Mouse (Mus musculus) hindbrain, embryonic 12.5 days (tissue): ENCODE measurements around the gene Cactin. TPM values are rescaled to one million over a fixed set of nuclear protein-coding genes. Genes with fewer than 3 reads are reported as not detected.

ENCODE experiments used
- ATAC-seq: fragments of 200-750 bp; cut with Nextera tagmentation; 2 replicates; pipeline ENCODE4 v1.8.0; 2017; ENCODE audit warnings: moderate TSS enrichment; ENCODE audit not compliant: low FRiP score
- H3K27ac ChIP-seq: fragments of 300-500 bp; sonication (generic); 2 replicates; pipeline ENCODE4 v1.5.1; 2016; ENCODE audit warnings: mild to moderate bottlenecking
- H3K27me3 ChIP-seq: fragments of 300-500 bp; sonication (generic); 2 replicates; pipeline ENCODE4 v1.6.1; 2016; ENCODE audit warnings: mild to moderate bottlenecking
- H3K36me3 ChIP-seq: fragments of 300-500 bp; sonication (generic); 2 replicates; pipeline ENCODE4 v1.6.1; 2016; ENCODE audit warnings: mild to moderate bottlenecking
- H3K4me1 ChIP-seq: fragments of 300-500 bp; sonication (generic); 2 replicates; pipeline ENCODE4 v1.6.1; 2016
- H3K4me2 ChIP-seq: fragments of 300-500 bp; sonication (generic); replicated peaks from 2 replicates; pipeline ENCODE4 v1.6.1; 2016; ENCODE audit warnings: mild to moderate bottlenecking
- H3K4me3 ChIP-seq: fragments of 300-500 bp; sonication (generic); 2 replicates; pipeline ENCODE4 v1.5.1; 2016; ENCODE audit warnings: mild to moderate bottlenecking
- H3K9ac ChIP-seq: fragments of 300-500 bp; sonication (generic); 2 replicates; pipeline ENCODE4 v1.6.1; 2016; ENCODE audit warnings: mild to moderate bottlenecking, moderate library complexity
- H3K9me3 ChIP-seq: fragments of 300-500 bp; sonication (generic); replicated peaks from 2 replicates; pipeline ENCODE4 v1.6.1; 2016; ENCODE audit warnings: mild to moderate bottlenecking
- WGBS: fragments of 180-500 bp; shearing (Covaris S2); methylation state at CpG from one replicate; pipeline ENCODE4 v1.1.7; 2016; 5-methylcytosine and 5-hydroxymethylcytosine counted together
- polyA plus RNA-seq: library from polyadenylated mRNA; unstranded; fragments of >200 nt; fragmentation: Nextera tagmentation; extraction: Ambion mirVana; gene quantifications from 2 replicates; pipeline ENCODE4 v1.2.1, GENCODE M21; 2016

Cactin gene
- polyA plus RNA-seq, 1 experiment from 2014 or later, result 53.3 TPM

- Histone ChIP-seq H3K27me3 (no peaks in the 10 kb centered on the region), H3K4me2 (no peak overlapping the region), H3K4me3 (no peak overlapping the region), H3K9ac (no peak overlapping the region), H3K4me1 (peaks cover 29% of the 10 kb centered on the region), H3K36me3 (peaks cover 65% of the 10 kb centered on the region), H3K9me3 (no peaks in the 10 kb centered on the region), H3K27ac (no peak overlapping the region)
- no peak for ATAC-seq
- 95% methylated on average over 23 of the region's 23 CpGs for WGBS
Observed at GRCm38 (mm10) chr10:81323141-81323775, 2.4 kb downstream of the Cactin start.

- ATAC-seq, result no peak
- Histone ChIP-seq H3K4me1 (peaks cover 25% of the 10 kb centered on the region), H3K27ac (no peak overlapping the region), H3K9ac (no peak overlapping the region), H3K4me2 (no peak overlapping the region), H3K9me3 (no peaks in the 10 kb centered on the region), H3K27me3 (no peaks in the 10 kb centered on the region), H3K4me3 (no peak overlapping the region), H3K36me3 (peaks cover 61% of the 10 kb centered on the region)
- WGBS, result 93% methylated on average over 18 of the region's 18 CpGs
Observed at GRCm38 (mm10) chr10:81323791-81324530, 3.1 kb downstream of the Cactin start.

GRCm38 (mm10) chr10:81325176-81325575 is 4.3 kb downstream of the Cactin start:
- no peaks in the 10 kb centered on the region; the same call in 1 of the 2 replicates for H3K27me3 ChIP-seq
- H3K9ac ChIP-seq, result 0 out of 2 replicates have a peak overlapping the region, but pooled peaks have one; percentile 3
- H3K4me3 ChIP-seq, result no peak overlapping the region
- H3K9me3 ChIP-seq, result no peaks in the 10 kb centered on the region
- no peak overlapping the region for H3K4me2 ChIP-seq
- H3K4me1 ChIP-seq, result peaks cover 17% of the 10 kb centered on the region
- H3K36me3 ChIP-seq, result peaks cover 60% of the 10 kb centered on the region
- no peak overlapping the region for H3K27ac ChIP-seq
- no peak for ATAC-seq
- WGBS, result 96% methylated on average over 20 of the region's 21 CpGs

- no peak overlapping the region for H3K4me2 ChIP-seq
- H3K27ac ChIP-seq, result no peak overlapping the region
- H3K9me3 ChIP-seq, result no peaks in the 10 kb centered on the region
- no peaks in the 10 kb centered on the region; the same call in 1 of the 2 replicates for H3K27me3 ChIP-seq
- 95% methylated on average over 18 of the region's 18 CpGs for WGBS
- peaks cover 60% of the 10 kb centered on the region for H3K36me3 ChIP-seq
- no peak overlapping the region for H3K4me3 ChIP-seq
- ATAC-seq, result no peak
- peaks cover 17% of the 10 kb centered on the region for H3K4me1 ChIP-seq
- no peak overlapping the region for H3K9ac ChIP-seq
Observed at GRCm38 (mm10) chr10:81325781-81326180, 4.9 kb downstream of the Cactin start.

- Histone ChIP-seq H3K36me3 (peaks cover 60% of the 10 kb centered on the region), H3K9ac (no peak overlapping the region), H3K9me3 (no peaks in the 10 kb centered on the region), H3K27me3 (peaks cover 6% of the 10 kb centered on the region), H3K4me1 (peaks cover 13% of the 10 kb centered on the region), H3K27ac (no peak overlapping the region), H3K4me3 (no peak overlapping the region), H3K4me2 (no peak overlapping the region)
- 83% methylated on average over 6 of the region's 6 CpGs for WGBS
- no peak for ATAC-seq
Observed at GRCm38 (mm10) chr10:81326858-81327257, 6.0 kb downstream of the Cactin start.

- ATAC-seq, result no peak
- WGBS, result 54% methylated on average over 1 of the region's 2 CpGs
- Histone ChIP-seq H3K4me3 (no peak overlapping the region), H3K4me2 (no peak overlapping the region), H3K27me3 (peaks cover 17% of the 10 kb centered on the region), H3K9me3 (no peaks in the 10 kb centered on the region), H3K36me3 (peaks cover 52% of the 10 kb centered on the region), H3K27ac (no peak overlapping the region), H3K4me1 (peaks cover 4% of the 10 kb centered on the region), H3K9ac (no peak overlapping the region)
Observed at GRCm38 (mm10) chr10:81327959-81328358, 7.1 kb downstream of the Cactin start.

GRCm38 (mm10) chr10:81328386-81328785 is 7.5 kb downstream of the Cactin start, which contains the start of gene Tbxa2r:
Gene Tbxa2r (plus strand): TSS chr10:81328731.
- Histone ChIP-seq H3K4me2 (no peak within 1 kb of the TSS), H3K36me3 (peaks cover 48% of the 10 kb centered on the region), H3K9ac (peak within 1 kb of the TSS; percentile 15; the same call in 1 of the 2 replicates), H3K4me1 (peaks cover 4% of the 10 kb centered on the region), H3K27ac (0 out of 2 replicates have a peak within 1 kb of the TSS, but pooled peaks have one; percentile 12), H3K27me3 (peaks cover 21% of the 10 kb centered on the region), H3K9me3 (no peaks in the 10 kb centered on the region), H3K4me3 (no peak within 1 kb of the TSS)
- no peak for ATAC-seq
- WGBS, result 11% methylated on average over 10 of the region's 10 CpGs

- no peak for ATAC-seq
- Histone ChIP-seq H3K4me1 (peaks cover 6% of the 10 kb centered on the region), H3K27me3 (peaks cover 23% of the 10 kb centered on the region), H3K4me2 (no peak overlapping the region), H3K9me3 (no peaks in the 10 kb centered on the region), H3K4me3 (no peak overlapping the region), H3K27ac (0 out of 2 replicates have a peak overlapping the region, but pooled peaks have one; percentile 5), H3K36me3 (peaks cover 38% of the 10 kb centered on the region), H3K9ac (0 out of 2 replicates have a peak overlapping the region, but pooled peaks have one; percentile 15)
- 73% methylated on average over 10 of the region's 10 CpGs for WGBS
Observed at GRCm38 (mm10) chr10:81329194-81329975, 8.5 kb downstream of the Cactin start.

GRCm38 (mm10) chr10:81330007-81330406 is 9.1 kb downstream of the Cactin start:
- H3K36me3 ChIP-seq, result peaks cover 32% of the 10 kb centered on the region
- H3K4me3 ChIP-seq, result no peak overlapping the region
- peaks cover 23% of the 10 kb centered on the region for H3K27me3 ChIP-seq
- 0 out of 2 replicates have a peak overlapping the region, but pooled peaks have one; percentile 3 for H3K4me2 ChIP-seq
- no peaks in the 10 kb centered on the region for H3K9me3 ChIP-seq
- ATAC-seq, result no peak
- peaks cover 7% of the 10 kb centered on the region for H3K4me1 ChIP-seq
- WGBS, result 67% methylated on average over 4 of the region's 4 CpGs
- H3K9ac ChIP-seq, result peak overlapping the region; percentile 18; the same call in 1 of the 2 replicates
- no peak overlapping the region for H3K27ac ChIP-seq

GRCm38 (mm10) chr10:81332277-81332676 is 11.4 kb downstream of the Cactin start:
- H3K36me3 ChIP-seq, result peaks cover 9% of the 10 kb centered on the region; the same call in 1 of the 2 replicates
- no peaks in the 10 kb centered on the region for H3K9me3 ChIP-seq
- no peak for ATAC-seq
- no peak overlapping the region for H3K27ac ChIP-seq
- H3K9ac ChIP-seq, result no peak overlapping the region
- no peak overlapping the region for H3K4me3 ChIP-seq
- peaks cover 26% of the 10 kb centered on the region for H3K27me3 ChIP-seq
- H3K4me2 ChIP-seq, result peak overlapping the region; percentile 33
- 7% methylated on average over 29 of the region's 29 CpGs for WGBS
- H3K4me1 ChIP-seq, result peaks cover 16% of the 10 kb centered on the region

GRCm38 (mm10) chr10:81334324-81334723 is 13.4 kb downstream of the Cactin start:
- H3K9ac ChIP-seq, result no peak overlapping the region
- H3K4me2 ChIP-seq, result no peak overlapping the region
- 59% methylated on average over 11 of the region's 11 CpGs for WGBS
- no peaks in the 10 kb centered on the region for H3K36me3 ChIP-seq
- no peaks in the 10 kb centered on the region for H3K9me3 ChIP-seq
- H3K27me3 ChIP-seq, result peaks cover 41% of the 10 kb centered on the region
- no peak overlapping the region for H3K27ac ChIP-seq
- H3K4me3 ChIP-seq, result no peak overlapping the region
- ATAC-seq, result no peak
- peaks cover 13% of the 10 kb centered on the region for H3K4me1 ChIP-seq
